Mouse (Mus musculus) c-Kit-positive CD71-negative TER-119-negative erythroid progenitor cells, embryonic 14.5 days (primary cell): Measurements from ENCODE around the gene Rpl13a.
"Not testable (repeated sequence)": the region's sequence is repeated elsewhere in the genome, so short reads cannot be mapped to it uniquely, and the experiment has no call there.

Source experiments
- DNase-seq: peaks from one replicate; pipeline ENCODE4 v3.0.0-alpha.2; 2013; ENCODE audit warnings: low read depth

Rpl13a gene

DNA sequence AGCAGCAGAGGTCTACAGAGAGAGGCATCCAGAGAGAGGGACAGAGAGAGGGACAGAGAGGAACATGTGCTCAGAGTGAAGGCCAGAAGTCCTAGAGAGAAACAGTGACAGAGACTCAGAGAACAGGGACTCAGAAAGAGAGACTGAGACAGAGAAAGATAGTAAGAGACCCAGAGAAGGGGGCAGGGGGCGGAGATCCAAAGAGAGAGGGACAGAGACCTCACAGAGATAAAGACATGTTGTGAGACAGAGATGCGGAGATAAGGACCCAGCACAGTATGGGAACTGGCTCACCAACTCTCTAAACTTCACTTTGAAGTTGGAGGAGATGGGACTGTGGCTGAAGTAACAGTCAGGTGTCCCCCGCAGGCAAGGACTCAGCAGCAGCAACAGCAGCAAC lies 6.8 kb upstream of the Rpl13a start:
- DNase-seq, result no peak

DNA sequence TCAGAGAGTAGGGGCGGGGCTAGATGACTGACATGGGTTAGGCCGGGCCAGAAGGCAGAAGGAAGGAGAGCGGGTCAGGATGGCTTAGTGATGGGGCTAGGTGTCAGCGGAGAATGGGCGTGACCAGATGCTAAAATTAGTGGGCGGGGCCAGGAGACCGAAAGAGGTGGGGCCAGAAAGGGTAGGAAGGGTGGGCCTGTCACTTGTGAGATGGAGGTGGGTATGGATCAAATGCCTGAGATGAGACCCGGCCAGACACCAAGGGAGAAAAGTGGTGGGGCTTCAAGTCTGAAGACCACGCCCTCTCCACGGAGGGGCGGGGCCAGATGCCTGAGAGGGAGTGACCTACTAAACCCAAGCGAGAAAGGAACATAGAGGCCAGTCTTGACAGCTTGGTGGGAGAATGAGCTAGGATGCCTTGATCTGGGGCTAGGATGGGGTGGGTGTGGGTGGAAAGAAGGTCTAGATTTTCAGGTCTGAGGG lies 6.0 kb upstream of the Rpl13a start:
- peak; percentile 79 for DNase-seq

DNA sequence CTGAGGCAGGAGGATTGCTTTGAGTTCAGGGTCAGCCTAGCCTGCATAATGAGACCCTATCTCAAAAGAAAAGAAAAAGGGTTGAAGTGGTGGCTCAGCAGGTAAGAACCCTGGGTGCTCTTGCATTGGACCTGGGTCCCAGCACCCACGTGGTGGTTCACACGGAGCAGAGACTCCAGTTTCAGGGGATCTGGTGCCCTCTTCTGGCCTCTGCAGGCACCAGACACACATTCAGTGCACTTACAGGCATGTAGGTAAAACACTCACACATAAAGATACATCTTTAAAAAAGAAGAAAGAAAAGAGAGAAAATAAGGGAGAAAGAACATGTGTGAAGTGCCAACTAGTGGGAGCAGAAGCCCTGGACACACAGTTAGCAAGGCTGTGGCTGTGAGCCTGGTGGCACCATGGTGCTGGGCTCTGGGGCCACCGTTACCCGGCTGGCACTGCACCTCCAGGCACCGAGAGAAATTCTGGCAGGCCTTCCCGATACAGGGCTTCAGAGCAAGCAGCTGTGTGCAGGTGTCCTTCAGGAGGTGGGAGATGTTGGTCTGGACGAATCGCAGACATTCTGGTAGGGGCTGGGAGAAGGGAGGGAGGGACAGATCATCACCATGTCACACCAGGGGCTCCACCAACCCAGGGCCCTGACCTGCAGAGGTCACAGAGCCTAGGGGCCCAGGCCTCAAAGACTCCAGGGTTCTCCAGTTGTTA lies 5.0 kb upstream of the Rpl13a start:
- DNase-seq, result no peak

DNA sequence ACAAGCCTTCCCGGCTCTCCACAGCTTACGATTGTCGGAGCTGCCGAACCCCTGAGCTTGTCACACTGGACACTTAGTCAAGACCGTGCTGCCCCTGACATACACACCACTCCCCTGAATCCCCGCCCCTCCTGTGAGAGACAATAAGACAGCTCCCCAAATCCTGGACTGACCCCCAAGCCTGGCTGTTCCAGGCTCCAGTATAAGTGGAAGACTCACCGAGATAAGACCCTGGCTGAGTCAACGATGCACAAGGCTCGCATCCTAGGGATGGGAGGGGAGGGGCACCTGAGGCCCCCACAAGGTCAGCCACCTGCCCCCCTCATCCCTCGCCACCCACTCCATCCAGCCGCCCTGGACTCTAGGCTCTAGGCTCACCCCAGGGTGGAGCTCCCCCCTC lies 3.3 kb upstream of the Rpl13a start:
- no peak for DNase-seq

DNA sequence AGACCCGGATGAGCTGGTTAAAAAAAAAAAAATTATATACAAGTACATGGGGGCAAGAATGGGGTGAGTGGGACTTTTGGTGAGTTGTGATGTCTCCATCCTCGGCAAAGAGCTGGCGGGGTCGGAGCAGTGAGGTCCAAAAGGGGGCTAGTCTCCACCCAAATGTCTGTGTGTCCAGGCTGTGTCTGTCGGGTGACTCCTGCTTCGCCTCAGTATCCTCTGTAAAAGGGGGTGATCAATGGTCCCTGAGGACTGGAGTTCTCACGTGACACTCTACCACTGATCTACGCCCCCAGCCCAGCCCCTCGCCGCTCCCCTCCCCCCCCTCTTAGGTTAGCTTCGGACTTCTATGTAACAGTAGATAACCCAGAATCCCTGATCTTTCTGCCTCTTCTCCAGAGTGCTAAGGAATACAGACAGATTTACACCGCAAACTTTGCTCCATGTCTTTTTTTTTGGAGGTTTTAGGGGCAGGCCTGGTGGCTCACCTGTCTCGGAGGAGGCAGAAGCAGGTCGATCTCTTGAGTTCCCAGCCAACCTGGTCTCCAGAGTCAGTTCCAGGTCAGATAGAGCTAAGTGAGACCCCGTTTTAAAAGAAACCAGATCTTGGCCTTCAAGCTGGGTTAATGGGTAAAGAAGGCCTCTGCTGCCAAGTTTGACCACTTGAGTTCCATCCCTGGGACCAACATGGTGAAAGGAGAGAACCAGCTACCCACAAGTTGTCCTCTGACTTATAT lies 1.4 kb upstream of the Rpl13a start:
- DNase-seq, result no peak

DNA sequence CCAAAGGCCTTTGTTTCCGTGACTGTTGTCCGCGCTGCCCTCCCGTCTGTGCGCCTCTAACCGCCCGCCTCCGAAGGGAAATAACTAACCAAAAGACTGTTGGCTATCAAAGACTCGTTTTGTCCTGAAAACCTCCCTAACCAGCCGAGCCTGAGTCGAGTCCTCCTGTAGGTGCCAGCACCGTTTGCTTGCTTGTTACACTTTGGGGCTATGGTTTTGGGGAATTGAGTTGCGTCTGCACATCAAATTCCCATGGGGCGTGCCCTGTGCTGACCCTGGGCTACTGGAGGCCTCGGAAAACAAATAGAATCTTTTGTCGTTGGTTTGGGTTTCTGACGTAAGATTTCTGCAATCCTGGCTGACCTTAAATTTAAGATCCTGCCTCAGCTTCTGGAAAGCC lies 757 bp upstream of the Rpl13a start:
- no peak for DNase-seq

DNA sequence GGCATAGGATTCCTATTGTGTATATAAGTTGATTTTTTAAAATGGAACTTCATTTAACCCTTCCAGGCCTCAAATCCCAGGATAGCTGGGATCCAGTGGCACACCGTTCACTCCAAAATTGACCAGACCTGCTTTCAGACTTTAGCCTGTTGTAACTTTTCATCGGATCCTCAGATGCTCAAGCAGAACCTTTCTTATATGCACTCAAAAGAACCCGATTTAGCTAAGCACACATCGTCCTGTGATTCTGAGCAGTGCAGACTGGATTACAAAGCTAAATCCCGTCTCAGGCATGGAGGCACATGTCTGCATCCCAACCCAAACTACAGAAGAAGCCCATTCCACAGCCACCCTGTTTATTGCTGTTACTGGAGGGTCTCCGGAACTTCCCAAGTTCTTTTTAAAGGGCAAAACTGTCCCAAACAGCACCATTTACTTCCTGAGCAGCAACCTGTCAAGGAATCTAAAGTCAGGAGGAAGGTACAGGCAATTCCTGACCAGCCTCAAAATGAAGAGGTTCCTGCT lies 799 bp downstream of the Rpl13a start:
- no peak for DNase-seq

DNA sequence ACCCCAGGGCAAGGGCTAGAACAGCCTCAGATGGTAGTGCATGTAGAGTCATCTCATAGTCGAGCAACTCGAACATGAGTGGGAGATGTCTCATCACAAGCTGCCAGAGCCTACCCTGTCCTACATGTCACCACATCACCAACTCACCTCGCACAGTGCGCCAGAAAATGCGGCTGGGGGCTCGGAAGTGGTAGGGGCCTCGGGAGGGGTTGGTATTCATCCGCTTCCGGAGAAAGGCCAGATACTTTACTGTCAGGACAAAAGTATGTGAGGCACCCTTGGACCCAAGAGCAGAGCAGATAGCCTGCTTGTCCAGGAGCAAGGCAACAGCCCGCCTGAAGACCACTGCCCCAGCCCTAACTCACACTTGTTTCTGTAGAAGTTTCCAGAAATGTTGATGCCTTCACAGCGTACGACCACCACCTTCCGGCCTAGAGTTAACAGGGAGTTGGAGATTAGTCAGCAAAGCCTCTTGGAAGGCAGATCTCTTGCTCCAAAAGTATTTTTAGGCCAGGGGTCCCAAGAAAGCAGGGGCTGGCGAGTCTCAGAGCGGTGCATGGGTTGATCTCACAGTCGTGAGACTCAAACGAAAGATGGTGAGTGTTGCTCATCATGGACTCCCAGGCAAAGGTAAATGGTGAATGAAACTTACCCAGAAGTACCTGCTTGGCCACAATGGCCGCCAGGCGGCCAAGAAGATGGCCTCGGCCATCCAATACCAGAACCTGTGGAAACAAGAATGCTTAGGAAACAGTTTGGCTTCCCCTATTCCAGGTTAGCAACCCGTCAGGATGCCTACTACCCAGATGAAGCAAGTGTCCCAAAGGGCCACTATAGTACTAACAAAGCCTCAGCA lies 1.5 kb downstream of the Rpl13a start:
- DNase-seq, result no peak

DNA sequence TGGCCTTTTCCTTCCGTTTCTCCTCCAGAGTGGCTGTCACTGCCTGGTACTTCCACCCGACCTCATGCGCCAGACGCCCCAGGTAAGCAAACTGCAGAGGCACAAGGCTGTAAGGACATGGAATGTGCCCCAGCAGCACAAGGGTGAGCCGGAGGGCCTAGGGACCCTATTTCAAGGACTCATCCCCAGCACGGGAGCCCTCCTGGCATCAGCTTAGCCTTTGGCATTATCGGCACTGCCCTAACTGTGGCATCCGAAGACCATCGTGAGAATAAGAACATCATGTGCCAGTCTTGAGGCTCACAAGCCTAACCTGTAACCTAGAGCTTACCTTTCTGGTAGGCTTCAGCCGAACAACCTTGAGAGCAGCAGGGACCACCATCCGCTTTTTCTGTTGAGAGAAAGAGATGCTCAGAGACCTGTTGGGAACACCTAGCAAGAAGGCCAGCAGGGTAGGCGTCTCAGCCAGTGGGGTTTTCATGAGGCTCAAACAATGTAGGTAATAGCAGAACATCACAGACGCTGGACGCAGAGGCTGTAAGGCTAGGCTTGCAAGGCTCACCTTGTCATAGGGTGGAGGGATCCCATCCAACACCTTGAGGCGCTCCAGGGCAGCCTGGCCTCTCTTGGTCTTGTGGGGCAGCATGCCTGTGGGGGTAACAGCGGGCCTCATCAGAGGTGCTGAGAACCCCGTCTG lies 2.3 kb downstream of the Rpl13a start:
- no peak for DNase-seq

DNA sequence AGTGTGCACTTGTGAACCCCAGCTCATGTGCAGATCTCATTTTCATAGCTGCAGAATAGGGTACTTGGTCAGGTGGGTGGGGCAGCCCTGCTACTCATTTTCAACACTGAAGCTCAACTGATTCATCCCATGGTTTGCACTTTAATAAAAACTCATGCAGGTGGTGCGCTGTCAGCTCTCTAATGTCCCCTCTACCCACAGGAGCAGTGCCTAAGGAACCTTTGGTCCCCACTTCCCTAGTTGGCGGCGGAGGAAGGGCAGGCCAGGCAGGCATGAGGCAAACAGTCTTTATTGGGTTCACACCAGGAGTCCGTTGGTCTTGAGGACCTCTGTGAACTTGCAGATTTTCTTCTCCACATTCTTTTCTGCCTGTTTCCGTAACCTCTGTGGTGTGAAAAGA lies 2.9 kb downstream of the Rpl13a start:
- DNase-seq, result not testable (repeated sequence)

DNA sequence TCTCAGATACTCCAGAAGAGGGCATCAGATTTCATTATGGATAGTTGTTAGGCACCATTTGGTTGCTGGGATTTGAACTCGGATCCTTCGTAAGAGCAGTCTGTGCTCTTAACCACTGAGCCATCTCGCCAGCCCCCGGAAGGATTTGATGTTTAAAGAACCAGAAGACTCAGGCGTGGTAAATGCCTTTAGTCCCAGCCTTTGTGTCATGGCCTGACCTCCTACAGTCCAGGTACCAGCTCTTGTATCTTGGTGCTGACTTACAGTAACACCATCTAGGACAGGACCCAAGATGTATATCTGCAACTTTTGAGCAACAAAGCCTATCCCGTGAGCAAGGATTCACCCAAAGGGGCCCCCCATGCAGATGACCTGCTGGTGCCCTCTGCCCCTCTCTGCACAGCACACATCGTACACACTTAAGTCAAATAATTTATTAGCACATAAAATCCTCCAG lies 3.4 kb downstream of the Rpl13a start:
- DNase-seq, result no peak

DNA sequence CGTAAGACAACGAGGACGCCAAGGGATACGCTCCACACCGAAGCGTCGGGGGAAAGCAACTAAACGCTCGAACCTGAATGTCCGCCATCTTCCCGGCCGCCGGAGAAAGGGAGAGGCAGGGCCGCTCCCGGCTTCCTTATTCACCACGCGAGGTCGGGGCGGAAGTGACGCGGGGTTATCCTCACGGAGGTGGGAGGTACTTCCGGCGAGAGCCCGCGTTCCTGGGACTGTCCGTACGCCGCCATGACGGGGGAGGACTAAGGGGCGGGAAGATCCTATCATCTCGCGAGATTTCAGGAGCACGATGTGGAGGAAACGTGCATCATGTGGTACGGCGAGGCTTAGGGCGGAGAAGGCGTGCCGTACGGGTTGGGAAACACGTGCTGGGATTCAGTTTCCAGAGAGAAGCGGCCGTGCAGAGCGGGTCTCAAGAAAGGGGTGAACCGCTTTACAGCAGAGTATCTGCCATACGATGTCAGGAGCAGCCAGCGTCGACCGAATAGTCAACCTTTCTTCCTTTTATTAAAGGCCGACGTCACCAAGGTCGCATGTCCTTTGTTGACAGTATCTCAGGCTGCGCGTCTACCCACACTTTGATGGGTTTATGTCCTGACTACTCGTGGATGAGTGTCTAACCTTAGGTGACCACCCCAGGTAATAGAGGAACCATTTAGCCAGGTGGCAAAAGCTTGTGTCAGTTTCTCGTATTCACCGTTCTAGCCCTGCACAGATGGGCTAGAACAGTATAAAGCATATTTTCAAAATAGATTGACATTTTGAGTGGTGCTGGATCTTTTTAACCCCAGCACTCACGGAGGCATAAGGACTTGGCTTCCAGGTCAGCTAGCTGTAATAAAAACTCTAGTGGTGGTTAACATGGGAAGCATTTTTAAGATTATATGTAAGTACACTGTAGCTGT lies 4.1 kb downstream of the Rpl13a start, which contains the start of gene Rps11:
Gene Rps11, minus strand, starts transcription at position 216 of the 920 bp plus-strand sequence.
- DNase-seq, result peak; percentile 100

DNA sequence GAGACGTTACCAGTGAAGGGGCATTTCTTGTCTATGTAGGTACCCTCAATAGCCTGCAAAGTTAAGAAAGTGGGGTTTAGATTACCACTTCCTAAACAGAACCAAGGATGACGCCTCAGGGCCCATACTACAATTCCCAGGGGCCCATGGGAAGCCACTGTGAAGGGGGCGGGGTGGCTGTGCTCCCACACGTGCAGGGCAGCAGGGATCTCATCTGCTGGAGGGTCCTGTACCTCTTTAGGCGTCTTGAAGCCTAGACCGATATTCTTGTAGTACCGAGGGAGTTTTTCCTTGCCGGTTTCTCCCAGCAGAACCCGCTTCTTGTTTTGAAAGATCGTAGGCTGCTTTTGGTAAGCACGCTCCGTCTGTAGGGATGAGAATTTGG lies 5.4 kb downstream of the Rpl13a start:
- DNase-seq, result no peak

DNA sequence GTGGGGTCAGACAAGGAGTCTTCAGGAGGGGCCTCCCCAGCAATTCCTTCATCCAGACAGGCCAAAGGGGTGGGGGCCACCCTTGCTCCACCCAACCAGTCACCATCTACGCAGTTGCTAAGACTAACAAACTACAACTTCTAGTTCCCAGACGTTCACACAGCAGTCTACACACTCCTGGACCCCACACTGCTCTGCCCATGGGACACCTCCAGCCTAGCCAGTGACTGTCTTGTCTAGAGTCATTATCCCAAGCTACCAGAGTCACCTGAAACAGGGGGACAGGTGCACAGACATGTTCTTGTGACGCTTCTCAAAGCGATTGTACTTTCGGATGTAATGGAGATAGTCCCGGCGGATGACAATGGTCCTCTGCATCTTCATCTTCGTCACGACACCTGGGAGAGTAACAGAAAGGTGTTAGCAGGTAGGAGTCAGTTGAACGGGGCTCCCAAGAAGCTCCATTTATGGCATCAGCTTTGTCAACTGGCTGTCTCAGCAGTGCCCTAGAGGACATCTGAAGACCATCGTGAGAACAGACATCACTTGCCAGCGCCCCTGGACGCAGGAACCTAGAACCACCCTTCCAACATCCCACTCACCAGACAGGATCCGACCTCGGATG lies 5.9 kb downstream of the Rpl13a start:
- no peak for DNase-seq

DNA sequence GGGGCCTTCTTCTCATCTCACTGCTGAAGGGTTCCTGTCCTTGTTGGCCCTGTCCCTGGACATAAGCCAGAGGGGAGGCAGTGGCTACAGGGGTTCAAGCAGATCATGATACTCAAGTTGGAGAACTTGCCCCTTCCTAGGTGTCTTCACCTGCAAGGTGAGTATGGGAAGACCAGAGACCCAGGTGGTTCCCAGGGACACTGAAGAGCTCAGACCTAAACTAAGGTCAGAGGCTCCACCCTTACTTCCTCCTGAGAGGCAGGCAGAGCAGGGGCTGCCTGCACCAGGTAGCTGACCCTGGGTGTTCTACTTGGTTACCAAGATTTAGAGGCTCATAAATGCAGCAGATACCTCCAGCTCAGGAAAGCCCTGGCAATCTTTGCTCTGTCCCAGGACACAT lies 6.6 kb downstream of the Rpl13a start:
- DNase-seq, result no peak

DNA sequence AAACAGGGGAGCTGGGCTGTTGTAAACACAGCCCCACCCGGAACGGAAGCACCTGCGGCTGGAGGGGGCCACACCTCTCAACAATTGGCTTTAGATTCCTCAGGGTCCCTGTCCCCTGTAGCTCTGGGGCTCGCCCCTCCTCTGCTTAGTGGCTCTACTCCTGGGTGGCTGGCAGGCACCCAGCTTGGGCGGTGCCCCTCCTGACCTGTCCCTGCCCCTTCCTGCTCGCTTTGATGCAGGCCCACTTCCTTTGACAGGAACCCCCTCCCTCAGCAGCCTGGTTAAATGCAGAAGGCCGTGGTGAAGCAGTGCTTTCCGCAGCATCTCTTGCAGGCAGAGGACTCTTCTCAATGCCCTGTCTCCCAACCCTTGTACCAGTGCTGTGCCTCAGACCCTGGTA lies 7.2 kb downstream of the Rpl13a start:
- no peak for DNase-seq

DNA sequence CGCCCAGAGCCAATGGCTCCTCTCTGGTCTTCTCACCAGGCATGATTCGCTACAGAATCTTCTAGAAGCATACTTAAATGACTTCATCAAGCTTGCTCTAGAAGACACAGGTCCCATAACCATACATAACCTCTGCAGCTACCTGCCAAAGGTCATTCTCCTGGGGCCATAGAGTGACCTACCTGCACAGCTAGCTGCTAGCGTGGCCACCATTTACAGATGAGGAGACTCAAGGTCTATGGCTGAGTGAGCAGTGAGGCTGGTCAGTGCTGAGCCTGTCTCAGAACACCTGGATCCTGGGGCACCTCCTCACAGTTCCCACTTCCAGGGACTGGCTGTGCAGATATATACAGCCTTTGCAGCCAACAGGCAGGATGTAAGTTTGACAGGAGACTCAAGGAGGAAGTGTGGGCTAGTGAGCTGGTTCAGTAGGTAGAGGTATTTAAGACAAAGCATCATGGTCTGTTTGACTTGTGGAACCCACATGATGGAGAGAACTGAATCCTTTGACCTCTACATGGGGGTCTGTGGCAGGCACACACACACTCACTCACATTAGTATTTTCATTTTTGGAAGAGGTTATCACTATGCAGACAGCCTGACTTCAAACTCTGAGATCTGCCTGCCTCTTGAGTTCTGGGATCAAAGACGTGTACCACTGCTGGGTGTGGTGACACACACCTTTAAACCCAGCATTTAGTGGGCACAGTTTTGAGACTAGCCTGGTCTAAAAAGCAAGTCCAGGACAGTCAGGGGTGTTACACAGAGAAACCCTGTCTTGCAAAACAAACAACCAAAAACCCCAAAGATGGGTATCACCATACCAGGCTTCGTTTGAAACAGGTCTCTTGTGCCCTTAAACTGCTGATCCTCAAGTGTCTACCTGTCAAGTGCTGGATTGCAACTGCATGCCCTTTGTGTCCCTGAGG lies 8.5 kb downstream of the Rpl13a start:
- no peak for DNase-seq

DNA sequence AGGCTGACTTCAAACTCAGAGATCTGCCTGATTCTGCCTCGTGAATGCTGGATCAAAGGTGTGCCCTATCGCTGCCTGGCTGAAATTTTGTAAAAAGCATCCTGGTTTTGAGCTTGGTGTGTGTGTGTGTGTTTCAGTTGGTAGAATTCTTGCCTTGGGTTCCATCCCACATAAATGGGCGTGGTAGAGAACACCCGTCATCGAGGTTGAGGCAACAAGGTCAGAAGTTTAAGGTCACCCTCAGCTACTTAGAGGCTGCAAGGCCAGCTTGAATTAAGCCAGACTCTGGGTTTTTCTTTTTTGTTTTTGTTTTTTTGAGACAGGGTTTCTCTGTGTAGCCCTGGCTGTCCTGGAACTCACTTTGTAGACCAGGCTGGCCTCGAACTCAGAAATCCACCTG lies 10.2 kb downstream of the Rpl13a start:
- DNase-seq, result no peak

DNA sequence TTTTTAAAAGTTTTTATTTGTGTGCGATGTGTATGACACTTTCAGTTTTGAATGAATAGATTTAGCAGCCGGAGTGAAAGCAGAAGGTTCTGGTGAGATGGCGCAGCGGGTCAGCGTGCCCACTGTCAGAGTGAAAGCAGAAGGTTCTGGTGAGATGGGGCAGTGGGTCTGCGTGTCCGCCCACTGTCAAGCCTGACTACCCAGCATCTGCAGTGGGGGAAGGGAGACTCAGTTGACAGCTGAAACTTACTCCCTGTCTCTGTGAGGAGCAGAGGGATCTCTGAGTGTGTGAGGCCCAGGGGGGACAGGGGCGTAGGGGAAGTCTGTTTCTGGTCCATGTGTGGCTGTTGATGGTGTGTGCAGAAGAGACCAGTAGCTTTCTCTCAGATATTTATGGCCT lies 11.0 kb downstream of the Rpl13a start:
- no peak for DNase-seq
